Mouse (Mus musculus): ENCODE data around the gene Gm3336.
A peak's percentile ranks its signal among the peaks of the same experiment; 100 is the strongest.

The Gm3336 gene

GRCm38 (mm10) chr8:70747211-70747890 lies 29.0 kb downstream of the Gm3336 start:
- DNase-seq (ENCODE audit: low spot score in 2 of 2), result no peak

DNA sequence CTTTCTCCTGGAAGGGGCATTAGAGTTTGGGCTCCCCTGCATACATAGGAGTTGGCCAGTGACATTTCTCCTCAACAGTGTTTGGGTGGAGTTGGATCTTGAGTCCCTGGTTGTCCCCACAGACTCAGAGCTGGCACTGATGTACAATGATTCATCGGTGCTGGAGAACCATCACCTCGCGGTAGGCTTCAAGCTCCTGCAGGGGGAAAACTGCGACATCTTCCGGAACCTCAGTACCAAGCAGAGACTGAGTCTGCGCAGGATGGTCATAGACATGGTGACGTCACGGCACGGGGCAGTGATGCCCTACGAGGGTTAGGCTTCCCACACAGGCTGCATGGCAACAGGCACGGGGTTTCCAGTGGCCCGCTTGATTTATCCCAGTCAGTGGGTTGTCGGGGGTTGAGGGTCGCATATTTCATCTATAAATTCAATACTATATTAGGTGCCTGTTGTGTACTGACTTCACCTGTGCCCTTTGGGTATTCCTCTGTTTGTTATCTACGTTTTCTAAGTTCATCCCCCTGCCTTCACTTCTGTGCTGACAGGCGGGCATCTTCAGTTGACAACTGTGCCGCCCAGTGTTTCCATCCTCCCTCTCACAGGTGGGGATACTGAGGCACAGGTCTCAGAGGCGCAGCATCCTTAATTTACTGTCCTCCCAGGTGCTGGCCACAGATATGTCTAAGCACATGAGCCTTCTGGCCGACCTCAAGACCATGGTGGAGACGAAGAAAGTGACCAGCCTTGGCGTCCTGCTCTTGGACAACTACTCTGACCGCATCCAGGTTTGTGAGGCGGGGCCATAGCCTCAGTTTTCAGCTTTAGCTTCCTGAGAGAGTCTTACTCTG lies 30.1 kb downstream of the Gm3336 start:
- DNase-seq (ENCODE audit: low spot score in 2 of 2), result no peak

- DNase-seq (ENCODE audit: low spot score in 2 of 2), result no peak
These were observed 30.8 kb downstream of the Gm3336 start for GRCm38 (mm10) chr8:70749097-70749674.

- peak in 1 of 2 experiments; percentile 44 for DNase-seq (ENCODE audit: low spot score in 2 of 2)
These were observed 31.9 kb downstream of the Gm3336 start for GRCm38 (mm10) chr8:70750128-70750680.

DNA sequence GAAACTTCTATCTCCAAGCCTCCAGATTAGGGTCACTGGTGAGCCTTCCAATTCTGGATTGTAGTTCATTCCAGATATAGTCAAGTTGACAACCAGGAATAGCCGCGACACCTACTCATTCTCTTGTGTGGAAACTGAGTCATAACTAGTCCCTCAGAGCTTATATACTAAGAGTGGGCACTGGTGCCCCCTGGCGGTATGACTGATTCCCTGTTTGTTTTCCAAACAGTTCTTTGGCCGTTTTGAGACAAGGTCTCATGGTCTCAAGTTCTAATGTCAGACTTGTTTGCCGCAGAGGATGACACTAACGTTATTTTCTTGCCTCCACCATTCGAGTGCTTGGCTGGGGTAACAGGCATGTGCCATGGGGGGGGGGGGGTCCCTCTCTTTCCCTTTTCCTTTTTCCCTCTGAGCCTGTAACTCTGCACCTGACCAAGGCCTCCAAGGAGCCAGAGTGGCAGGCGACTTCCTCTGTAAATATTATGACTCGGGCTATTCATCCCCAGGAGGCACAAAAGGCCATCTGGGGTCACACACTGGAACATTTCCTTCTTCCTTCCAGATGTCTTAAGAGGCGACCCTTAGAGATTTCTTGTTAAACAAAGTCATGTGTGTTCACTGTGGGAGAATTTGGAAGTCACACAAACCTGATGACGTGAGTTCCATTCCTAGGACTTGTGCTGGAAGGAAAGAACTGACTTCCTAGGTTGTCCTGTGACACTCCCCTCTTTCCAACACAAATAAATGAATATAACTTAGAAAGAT lies 33.8 kb downstream of the Gm3336 start:
- DNase-seq (ENCODE audit: low spot score in 2 of 2), result peak; percentile 71 to 84

- DNase-seq (ENCODE audit: low spot score in 2 of 2), result peak; percentile 88 to 90
These were observed 34.8 kb downstream of the Gm3336 start for GRCm38 (mm10) chr8:70753151-70753550.

DNA sequence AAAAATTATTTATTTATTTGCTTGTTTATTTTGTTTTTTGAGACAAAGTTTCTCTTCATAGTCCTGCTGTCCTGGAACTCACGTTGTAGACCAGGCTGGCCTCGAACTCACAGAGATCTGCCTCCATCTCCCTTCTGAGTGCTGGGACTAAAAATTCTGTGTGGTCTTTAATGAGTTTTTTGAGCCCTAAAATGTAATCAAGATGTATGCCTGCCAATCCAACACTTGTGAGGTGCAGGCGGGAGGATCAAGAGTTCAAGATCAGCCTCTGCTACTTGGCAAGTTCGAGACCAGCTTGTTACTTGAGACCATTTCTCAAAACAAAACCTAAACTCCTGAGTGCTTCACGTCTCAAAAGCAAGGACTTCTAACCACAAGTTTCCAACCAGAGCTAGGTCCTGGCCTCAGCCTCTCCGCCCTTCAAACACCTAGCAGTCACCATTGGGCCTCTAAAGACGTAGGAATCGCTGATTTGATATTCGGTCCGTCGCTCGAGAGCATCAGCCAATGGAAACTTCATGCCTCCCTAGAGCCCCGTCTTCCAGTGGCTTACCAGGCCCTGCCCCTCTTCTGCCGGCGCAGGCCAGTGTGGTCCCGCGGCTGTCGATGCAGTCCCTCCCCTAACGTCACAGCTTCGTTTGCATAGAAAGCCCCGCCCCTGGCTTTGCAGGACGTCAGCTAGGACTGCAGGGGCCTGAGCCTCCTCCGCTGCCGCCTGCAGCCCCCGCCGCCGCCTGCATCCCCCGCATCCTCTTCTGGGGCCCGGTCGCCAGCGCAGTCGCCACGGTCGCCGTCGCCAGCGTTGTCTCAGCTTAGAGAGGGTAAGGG lies 35.9 kb downstream of the Gm3336 start, which contains the start of gene Rab3a:
Gene Rab3a, plus strand, starts transcription at position 637 of the 828 bp plus-strand sequence.
- DNase-seq (ENCODE audit: low spot score in 2 of 2), result peak; percentile 96 to 97

DNA sequence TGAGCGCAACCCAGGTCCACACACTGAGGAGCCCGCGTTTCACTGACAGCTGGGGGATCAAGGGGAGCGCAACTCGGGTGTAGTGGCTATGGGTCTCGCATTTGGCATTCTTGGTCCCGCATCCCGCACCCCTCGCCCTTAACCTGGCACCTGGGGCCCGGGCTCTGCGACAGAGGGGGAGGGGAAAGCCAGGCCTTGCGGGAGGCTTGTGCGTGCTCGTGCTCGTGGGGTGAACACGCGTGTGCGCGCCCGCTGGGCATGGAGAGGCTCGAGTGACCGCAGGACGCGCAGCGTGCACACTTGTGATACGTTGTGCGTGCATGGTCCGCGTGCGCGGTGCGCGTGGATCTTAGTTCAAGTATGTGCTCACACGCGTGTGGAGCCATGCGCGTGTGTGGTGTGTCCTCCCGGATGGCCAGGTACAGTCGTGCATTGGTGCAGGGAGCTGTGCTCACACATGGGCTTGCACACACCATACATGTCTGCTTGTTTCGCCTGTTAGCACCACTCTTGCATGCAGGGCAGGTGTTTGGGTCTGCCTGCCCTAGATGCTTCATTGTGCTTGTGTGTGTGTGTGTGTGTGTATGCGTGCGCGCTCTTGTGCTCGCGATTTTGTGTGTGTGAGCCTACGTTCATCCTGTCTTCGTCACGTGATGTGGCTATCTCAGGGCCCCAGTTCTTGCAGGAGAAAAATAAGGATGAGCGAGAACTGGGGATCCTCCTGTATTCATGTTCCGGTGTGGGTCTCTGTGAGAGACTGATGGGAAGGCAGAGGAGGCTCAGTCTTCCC lies 36.7 kb downstream of the Gm3336 start:
- peak; percentile 67 to 83 for DNase-seq (ENCODE audit: low spot score in 2 of 2)

DNA sequence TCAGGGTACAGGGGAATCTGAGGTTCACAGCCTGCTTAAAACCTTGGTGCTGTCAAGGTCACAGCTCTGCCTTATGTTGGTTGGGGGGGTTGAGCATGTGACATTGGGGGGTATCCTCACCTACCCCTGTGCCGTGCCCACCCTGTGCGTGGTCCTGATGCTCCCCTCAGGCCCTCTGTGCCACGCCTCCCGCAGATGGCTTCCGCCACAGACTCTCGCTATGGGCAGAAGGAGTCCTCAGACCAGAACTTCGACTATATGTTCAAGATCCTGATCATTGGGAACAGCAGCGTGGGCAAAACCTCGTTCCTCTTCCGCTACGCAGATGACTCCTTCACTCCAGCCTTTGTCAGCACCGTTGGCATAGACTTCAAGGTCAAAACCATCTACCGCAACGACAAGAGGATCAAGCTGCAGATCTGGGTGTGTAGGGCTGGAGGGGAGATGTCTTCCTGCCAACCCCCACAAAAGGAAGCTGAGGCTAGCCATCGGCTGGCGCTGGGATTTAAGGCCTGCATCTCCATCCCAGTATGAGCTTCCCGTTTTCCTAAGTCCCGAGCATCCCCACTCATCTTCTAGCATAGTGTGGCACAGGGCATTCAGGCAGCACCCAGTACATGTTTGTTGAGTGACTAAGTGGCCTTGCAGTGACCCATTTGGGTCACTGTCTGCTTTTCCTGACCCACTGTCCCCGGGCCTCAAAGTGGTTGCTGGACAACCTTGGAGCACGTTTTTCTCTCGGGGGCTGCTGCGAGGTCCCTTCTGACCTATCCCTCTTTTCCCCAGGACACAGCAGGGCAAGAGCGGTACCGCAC lies 37.5 kb downstream of the Gm3336 start:
- peak; percentile 11 to 14 for DNase-seq (ENCODE audit: low spot score in 2 of 2)

DNA sequence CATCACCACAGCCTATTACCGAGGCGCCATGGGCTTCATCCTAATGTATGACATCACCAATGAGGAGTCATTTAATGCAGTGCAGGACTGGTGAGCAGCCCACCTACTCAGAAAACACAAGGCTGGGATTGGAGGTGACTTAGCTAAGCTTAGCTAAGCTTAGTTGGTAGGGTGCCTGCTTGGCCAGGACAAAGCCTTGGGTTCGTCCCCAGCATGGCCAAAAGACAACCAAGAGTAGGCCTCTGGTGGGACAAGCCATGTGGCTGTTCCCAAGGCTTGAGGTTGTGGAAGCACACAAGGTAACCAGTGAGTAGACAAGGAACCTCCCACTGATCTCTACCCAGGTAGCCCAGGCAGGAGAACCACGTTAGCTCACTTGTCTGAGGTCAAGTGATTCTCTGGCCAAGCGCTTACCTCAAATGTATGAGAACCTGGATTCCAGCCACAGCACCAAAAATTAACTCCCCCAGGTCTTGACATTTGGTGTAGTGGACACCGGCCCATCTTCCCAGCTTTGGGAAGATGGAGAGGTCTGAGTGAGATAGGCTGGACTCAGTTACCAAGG lies 38.2 kb downstream of the Gm3336 start:
- peak in 1 of 2 experiments; percentile 5 for DNase-seq (ENCODE audit: low spot score in 2 of 2)

GRCm38 (mm10) chr8:70757523-70758307 lies 39.4 kb downstream of the Gm3336 start:
- peak in 1 of 2 experiments; percentile 23 for DNase-seq (ENCODE audit: low spot score in 2 of 2)

DNA sequence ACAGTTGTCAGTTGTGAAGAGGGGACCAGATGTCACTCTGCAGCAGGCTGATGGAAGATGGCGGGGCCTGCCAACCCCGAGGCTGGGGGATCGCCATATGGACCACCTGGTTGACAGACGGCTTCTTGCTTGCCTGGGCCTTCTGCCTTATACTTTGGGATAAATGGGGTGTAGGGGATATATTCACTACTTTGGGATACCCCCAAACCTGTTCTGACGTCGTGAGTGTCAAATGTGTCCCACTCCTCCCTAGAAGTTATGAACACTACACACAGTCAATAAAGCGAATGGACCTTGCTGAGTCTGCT lies 39.9 kb downstream of the Gm3336 start:
- peak in 1 of 2 experiments; percentile 4 for DNase-seq (ENCODE audit: low spot score in 2 of 2)

- no peak for DNase-seq (ENCODE audit: low spot score in 2 of 2)
These were observed 40.5 kb downstream of the Gm3336 start for GRCm38 (mm10) chr8:70758616-70759561.

GRCm38 (mm10) chr8:70760350-70760749 lies 42.0 kb downstream of the Gm3336 start:
- no peak for DNase-seq (ENCODE audit: low spot score in 2 of 2)

- DNase-seq (ENCODE audit: low spot score in 2 of 2), result peak; percentile 94 to 98
These were observed 42.5 kb downstream of the Gm3336 start, which contains the start of gene Mpv17l2 for GRCm38 (mm10) chr8:70760775-70761406. Mpv17l2 (minus strand) TSS chr8:70760946.

DNA sequence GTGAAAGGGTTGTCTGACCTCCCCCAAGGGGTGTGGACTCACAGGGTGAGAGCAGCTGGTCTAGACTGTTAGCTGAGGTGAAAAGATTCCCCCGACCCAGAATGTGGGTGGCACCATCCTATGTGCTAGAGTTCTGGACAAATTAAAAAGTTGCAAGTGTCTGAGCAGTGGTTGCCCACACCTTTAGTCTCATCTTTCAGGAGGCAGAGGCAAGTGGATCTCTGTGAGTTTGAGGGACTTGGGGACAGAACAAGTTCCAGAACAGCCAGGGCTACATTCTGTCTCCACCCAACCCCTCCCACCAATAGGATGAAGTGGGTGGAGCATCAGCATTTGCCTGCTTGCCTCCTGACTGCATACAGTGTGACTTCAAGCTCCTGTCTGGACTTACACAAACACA lies 43.8 kb downstream of the Gm3336 start:
- no peak for DNase-seq (ENCODE audit: low spot score in 2 of 2)
